Mouse (Mus musculus) lung, postnatal 0 days (tissue): ENCODE data around the gene Egfl7. TPM values are rescaled to one million over a fixed set of nuclear protein-coding genes. Genes with fewer than 3 reads are reported as not detected.

Experiments
- ATAC-seq: fragments of 200-750 bp; cut with Nextera tagmentation; 2 replicates; pipeline ENCODE4 v1.8.0; 2017; ENCODE audit warnings: moderate library complexity
- DNase-seq: peaks from one replicate; pipeline ENCODE4 v3.0.0-alpha.2; 2016; ENCODE audit warnings: low spot score
- H3K27ac ChIP-seq: fragments of 300-500 bp; sonication (generic); 2 replicates; pipeline ENCODE4 v1.5.1; 2014; ENCODE audit warnings: antibody characterized with exemption, mild to moderate bottlenecking, low read length, mixed read lengths
- H3K27me3 ChIP-seq: fragments of 300-500 bp; sonication (generic); replicated peaks from 2 replicates; pipeline ENCODE4 v1.6.1; 2014; ENCODE audit warnings: low read length, mixed read lengths; ENCODE audit not compliant: insufficient read depth
- H3K36me3 ChIP-seq: fragments of 300-500 bp; sonication (generic); 2 replicates; pipeline ENCODE4 v1.6.1; 2014; ENCODE audit warnings: low read length, mixed read lengths; ENCODE audit not compliant: insufficient read depth
- H3K4me1 ChIP-seq: fragments of 300-500 bp; sonication (generic); 2 replicates; pipeline ENCODE4 v1.6.1; 2014; ENCODE audit warnings: antibody characterized with exemption, low read depth, low read length, mixed read lengths; ENCODE audit not compliant: insufficient read depth
- H3K4me2 ChIP-seq: fragments of 300-500 bp; sonication (generic); replicated peaks from 2 replicates; pipeline ENCODE4 v1.6.1; 2014; ENCODE audit warnings: low read depth, mild to moderate bottlenecking, low read length, moderate library complexity, mixed read lengths
- H3K4me3 ChIP-seq: fragments of 300-500 bp; sonication (generic); 2 replicates; pipeline ENCODE4 v1.5.1; 2014; ENCODE audit warnings: low read depth, low read length
- H3K9ac ChIP-seq: fragments of 300-500 bp; sonication (generic); replicated peaks from 2 replicates; pipeline ENCODE4 v1.6.1; 2014; ENCODE audit warnings: low read depth, mild to moderate bottlenecking
- H3K9me3 ChIP-seq: fragments of 300-500 bp; sonication (generic); 2 replicates; pipeline ENCODE4 v1.6.1; 2016; ENCODE audit warnings: low read length, mixed read lengths
- CTCF ChIP-seq: IDR thresholded peaks from 2 replicates; pipeline ENCODE4 v1.5.1; 2016; ENCODE audit warnings: antibody characterized with exemption, mild to moderate bottlenecking
- EP300 ChIP-seq: IDR thresholded peaks from 2 replicates; pipeline ENCODE4 v1.6.1; 2016; ENCODE audit warnings: antibody characterized with exemption, mild to moderate bottlenecking, control low read depth
- WGBS: fragments of 180-500 bp; shearing (Covaris S2); extraction: QIAGEN DNeasy Blood & Tissue Kit; methylation state at CpG from one replicate; pipeline ENCODE4 v1.1.7; 2014; 5-methylcytosine and 5-hydroxymethylcytosine counted together
- polyA plus RNA-seq: library from polyadenylated mRNA; unstranded; fragments of >200 nt; fragmentation: Nextera tagmentation; extraction: Ambion mirVana; gene quantifications from 2 replicates; pipeline ENCODE4 v1.2.1, GENCODE M21; 2015

Egfl7 gene
- polyA plus RNA-seq, 1 experiment from 2014 or later: 412 TPM

GRCm38 (mm10) chr2:26578369-26578768 lies 1.4 kb upstream of the Egfl7 start:
- H3K4me3 ChIP-seq: no peak overlapping the region

GRCm38 (mm10) chr2:26580751-26581150 lies 937 bp downstream of the Egfl7 start:
- TF ChIP-seq CTCF (no peak), EP300 (peak; percentile 35; the same call in 1 of the 2 replicates)
- WGBS: 68% methylated on average over 5 of the region's 5 CpGs

More at GRCm38 (mm10) chr2:26578369-26578768, 1.4 kb upstream of the Egfl7 start:
- H3K27ac ChIP-seq: peak overlapping the region; percentile 92
- 57% methylated on average over 6 of the region's 6 CpGs for WGBS
- DNase-seq (peak; percentile 86), ATAC-seq (peak; percentile 71)
- H3K9ac ChIP-seq: 0 out of 2 replicates have a peak overlapping the region, but pooled peaks have one; percentile 16
- TF ChIP-seq CTCF: no peak
- peak; percentile 100 for TF ChIP-seq EP300
- peaks cover 17% of the 10 kb centered on the region for H3K4me1 ChIP-seq
- H3K9me3 ChIP-seq: no peaks in the 10 kb centered on the region
- peak overlapping the region; percentile 30; the same call in 1 of the 2 replicates for H3K4me2 ChIP-seq
- H3K36me3 ChIP-seq: no peaks in the 10 kb centered on the region
- no peaks in the 10 kb centered on the region for H3K27me3 ChIP-seq

GRCm38 (mm10) chr2:26582203-26582602 lies 2.4 kb downstream of the Egfl7 start:
- Histone ChIP-seq H3K4me1 (peaks cover 7% of the 10 kb centered on the region; the same call in 1 of the 2 replicates), H3K9me3 (no peaks in the 10 kb centered on the region), H3K4me3 (no peak overlapping the region), H3K27me3 (no peaks in the 10 kb centered on the region), H3K36me3 (no peaks in the 10 kb centered on the region), H3K27ac (peak overlapping the region; percentile 95), H3K4me2 (no peak overlapping the region), H3K9ac (no peak overlapping the region)
- no peak for TF ChIP-seq CTCF
- DNase-seq: no peak
- WGBS: 73% methylated on average over 2 of the region's 2 CpGs
- no peak for ATAC-seq

More at GRCm38 (mm10) chr2:26580751-26581150, 937 bp downstream of the Egfl7 start:
- Histone ChIP-seq H3K9me3 (no peaks in the 10 kb centered on the region), H3K4me2 (no peak overlapping the region), H3K9ac (no peak overlapping the region), H3K27me3 (no peaks in the 10 kb centered on the region), H3K4me1 (peaks cover 7% of the 10 kb centered on the region; the same call in 1 of the 2 replicates), H3K36me3 (no peaks in the 10 kb centered on the region), H3K4me3 (no peak overlapping the region), H3K27ac (peak overlapping the region; percentile 92)
- no peak for DNase-seq
- ATAC-seq: no peak

GRCm38 (mm10) chr2:26582741-26583140 lies 2.9 kb downstream of the Egfl7 start:
- ATAC-seq: no peak
- DNase-seq: no peak
- no peak overlapping the region for H3K4me3 ChIP-seq
- no peaks in the 10 kb centered on the region for H3K27me3 ChIP-seq
- 49% methylated on average over 7 of the region's 7 CpGs for WGBS
- TF ChIP-seq CTCF (no peak), EP300 (no peak)
- H3K9ac ChIP-seq: 0 out of 2 replicates have a peak overlapping the region, but pooled peaks have one; percentile 16
- H3K9me3 ChIP-seq: no peaks in the 10 kb centered on the region
- H3K4me1 ChIP-seq: peaks cover 7% of the 10 kb centered on the region; the same call in 1 of the 2 replicates
- H3K27ac ChIP-seq: peak overlapping the region; percentile 95
- 0 out of 2 replicates have a peak overlapping the region, but pooled peaks have one; percentile 19 for H3K4me2 ChIP-seq
- H3K36me3 ChIP-seq: no peaks in the 10 kb centered on the region

GRCm38 (mm10) chr2:26583640-26584039 lies 3.8 kb downstream of the Egfl7 start:
- Histone ChIP-seq H3K4me3 (peak overlapping the region; percentile 58), H3K4me1 (peaks cover 7% of the 10 kb centered on the region; the same call in 1 of the 2 replicates), H3K9ac (peak overlapping the region; percentile 79), H3K4me2 (peak overlapping the region; percentile 37), H3K27me3 (no peaks in the 10 kb centered on the region), H3K9me3 (no peaks in the 10 kb centered on the region), H3K27ac (peak overlapping the region; percentile 95), H3K36me3 (no peaks in the 10 kb centered on the region)
- 21% methylated on average over 11 of the region's 11 CpGs for WGBS
- ATAC-seq (peak; percentile 79), DNase-seq (peak; percentile 78)
- TF ChIP-seq CTCF (no peak), EP300 (peak; percentile 99)

- H3K4me3 ChIP-seq: peak overlapping the region; percentile 58
- DNase-seq: no peak
- ATAC-seq: no peak
- peaks cover 4% of the 10 kb centered on the region; the same call in 1 of the 2 replicates for H3K4me1 ChIP-seq
- peak overlapping the region; percentile 79 for H3K9ac ChIP-seq
- TF ChIP-seq CTCF (peak; percentile 11; the same call in 1 of the 2 replicates), EP300 (no peak)
- 33% methylated on average over 6 of the region's 6 CpGs for whole genome bisulfite sequencing
- peak overlapping the region; percentile 91 for H3K27ac ChIP-seq
- H3K36me3 ChIP-seq: no peaks in the 10 kb centered on the region
- H3K4me2 ChIP-seq: peak overlapping the region; percentile 74
- no peaks in the 10 kb centered on the region for H3K9me3 ChIP-seq
- H3K27me3 ChIP-seq: no peaks in the 10 kb centered on the region
Measured at GRCm38 (mm10) chr2:26585713-26586112, 5.9 kb downstream of the Egfl7 start.
